Mouse (Mus musculus): Measurements from ENCODE around the gene Midn. TPM values are rescaled to one million over a fixed set of nuclear protein-coding genes. Genes with fewer than 3 reads are reported as not detected.
A peak's percentile ranks its signal among the peaks of the same experiment; 100 is the strongest.

Gene Midn
- polyA plus RNA-seq, 1 experiment from 2014 or later: 32.6 TPM

DNA sequence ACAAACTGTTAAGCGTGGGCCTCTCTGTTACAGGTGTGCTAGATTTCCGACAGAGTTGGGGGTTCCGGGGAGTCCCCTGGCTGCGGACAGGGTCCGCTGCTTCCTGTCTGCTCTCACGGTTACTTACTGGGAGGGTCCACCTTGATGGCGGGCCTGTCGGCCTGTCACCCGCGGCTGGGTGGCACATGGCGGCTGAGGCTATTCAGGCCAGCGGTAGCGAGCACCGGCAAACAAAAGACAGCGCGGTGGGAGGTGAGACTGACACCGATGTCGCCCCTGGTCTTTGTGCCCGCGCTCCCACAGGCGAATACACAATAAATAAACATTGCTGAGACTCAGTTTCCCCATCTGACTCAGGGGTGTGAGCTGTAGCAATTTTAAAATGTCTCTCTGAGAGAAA lies 41.9 kb downstream of the Midn start:
- WGBS: 10% methylated on average over 21 of the region's 21 CpGs
- H3K27me3 ChIP-seq (ENCODE audit: insufficient read depth, low read length): peaks cover 31% of the 10 kb centered on the region
- no peak for ATAC-seq (ENCODE audit: insufficient read depth)

DNA sequence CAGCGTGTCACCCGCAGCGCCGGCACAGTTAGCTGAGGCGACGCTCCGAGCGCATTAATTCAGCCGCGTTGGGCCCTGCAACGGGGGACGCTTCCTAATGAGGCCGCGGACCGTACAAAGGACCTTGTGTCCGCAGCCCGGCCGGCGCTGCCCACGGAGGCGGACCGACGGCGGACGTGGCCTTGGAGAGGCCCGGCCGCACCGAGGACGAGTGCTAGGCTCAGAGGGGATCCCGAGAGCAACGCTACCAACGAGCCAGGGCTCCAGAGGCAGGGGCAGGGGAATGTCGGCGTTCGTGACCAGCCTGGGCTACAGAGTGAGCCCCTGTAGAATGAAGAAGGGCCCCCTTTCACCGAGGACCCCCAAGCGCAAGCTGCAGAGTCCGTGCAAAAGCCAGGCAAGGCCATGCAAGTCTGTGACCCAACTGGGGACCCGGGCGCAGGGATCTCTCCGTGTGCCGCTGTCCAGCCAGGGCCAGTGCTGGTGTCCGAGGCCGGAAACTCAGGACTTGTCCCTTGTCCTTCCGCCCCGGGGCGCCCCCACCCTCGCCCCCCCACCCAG lies 42.5 kb downstream of the Midn start:
- peaks cover 26% of the 10 kb centered on the region for H3K36me3 ChIP-seq (ENCODE audit: insufficient read depth)
- peak overlapping the region; percentile 42 for H3K4me3 ChIP-seq (ENCODE audit: low read depth, low read length)
- H3K27me3 ChIP-seq (ENCODE audit: insufficient read depth, low read length): peaks cover 31% of the 10 kb centered on the region
- H3K4me1 ChIP-seq (ENCODE audit: insufficient read depth): no peaks in the 10 kb centered on the region
- under 1% methylated on average over 46 of the region's 48 CpGs for WGBS
- peak; percentile 63 for DNase-seq
- H3K9me3 ChIP-seq (ENCODE audit: low read depth, low read length): no peaks in the 10 kb centered on the region
- H3K9ac ChIP-seq: peak overlapping the region; percentile 44
- peak overlapping the region; percentile 71 for H3K4me2 ChIP-seq
- peak; percentile 51 for ATAC-seq (ENCODE audit: insufficient read depth)
- no peak for TF ChIP-seq CTCF (IDR thresholded peaks at IDR 0.05; ENCODE audit: low read depth)
- H3K27ac ChIP-seq (ENCODE audit: low read depth): no peak overlapping the region

More for the DNA sequence above, 41.9 kb downstream of the Midn start:
- Histone ChIP-seq H3K36me3 (ENCODE audit: insufficient read depth) (peaks cover 26% of the 10 kb centered on the region), H3K4me3 (ENCODE audit: low read depth, low read length) (peak overlapping the region; percentile 42), H3K9ac (peak overlapping the region; percentile 44; the same call in 1 of the 2 replicates), H3K4me2 (peak overlapping the region; percentile 71), H3K9me3 (ENCODE audit: low read depth, low read length) (no peaks in the 10 kb centered on the region), H3K4me1 (ENCODE audit: insufficient read depth) (no peaks in the 10 kb centered on the region), H3K27ac (ENCODE audit: low read depth) (no peak overlapping the region)
- no peak for TF ChIP-seq CTCF (IDR thresholded peaks at IDR 0.05; ENCODE audit: low read depth)
- DNase-seq: no peak

- no peaks in the 10 kb centered on the region for H3K9me3 ChIP-seq (ENCODE audit: low read depth, low read length)
- no peak overlapping the region for H3K4me2 ChIP-seq
- no peak overlapping the region for H3K27ac ChIP-seq (ENCODE audit: low read depth)
- no peaks in the 10 kb centered on the region for H3K4me1 ChIP-seq (ENCODE audit: insufficient read depth)
- no peak overlapping the region for H3K9ac ChIP-seq
- TF ChIP-seq CTCF (IDR thresholded peaks at IDR 0.05; ENCODE audit: low read depth): no peak
- 76% methylated on average over 6 of the region's 6 CpGs for WGBS
- peaks cover 25% of the 10 kb centered on the region for H3K27me3 ChIP-seq (ENCODE audit: insufficient read depth, low read length)
- DNase-seq (no peak), ATAC-seq (ENCODE audit: insufficient read depth) (no peak)
- no peak overlapping the region for H3K4me3 ChIP-seq (ENCODE audit: low read depth, low read length)
- peaks cover 2% of the 10 kb centered on the region for H3K36me3 ChIP-seq (ENCODE audit: insufficient read depth)
These were observed 45.9 kb downstream of the Midn start for GRCm38 (mm10) chr10:80193976-80194375.

GRCm38 (mm10) chr10:80194441-80194840 lies 46.4 kb downstream of the Midn start:
- Histone ChIP-seq H3K4me2 (no peak overlapping the region), H3K4me1 (ENCODE audit: insufficient read depth) (no peaks in the 10 kb centered on the region), H3K9ac (no peak overlapping the region), H3K27ac (ENCODE audit: low read depth) (no peak overlapping the region), H3K9me3 (ENCODE audit: low read depth, low read length) (no peaks in the 10 kb centered on the region), H3K4me3 (ENCODE audit: low read depth, low read length) (no peak overlapping the region), H3K27me3 (ENCODE audit: insufficient read depth, low read length) (peaks cover 22% of the 10 kb centered on the region), H3K36me3 (ENCODE audit: insufficient read depth) (no peaks in the 10 kb centered on the region)
- WGBS: 59% methylated on average over 8 of the region's 8 CpGs
- ATAC-seq (ENCODE audit: insufficient read depth): no peak
- TF ChIP-seq CTCF (IDR thresholded peaks at IDR 0.05; ENCODE audit: low read depth): no peak
- no peak for DNase-seq

- Histone ChIP-seq H3K27ac (ENCODE audit: low read depth) (no peak overlapping the region), H3K4me1 (ENCODE audit: insufficient read depth) (no peaks in the 10 kb centered on the region), H3K9ac (no peak overlapping the region), H3K27me3 (ENCODE audit: insufficient read depth, low read length) (peaks cover 5% of the 10 kb centered on the region; the same call in 1 of the 2 replicates), H3K36me3 (ENCODE audit: insufficient read depth) (no peaks in the 10 kb centered on the region), H3K4me3 (ENCODE audit: low read depth, low read length) (no peak overlapping the region), H3K4me2 (no peak overlapping the region), H3K9me3 (ENCODE audit: low read depth, low read length) (no peaks in the 10 kb centered on the region)
- 86% methylated on average over 1 of the region's 1 CpGs for WGBS
- TF ChIP-seq CTCF (IDR thresholded peaks at IDR 0.05; ENCODE audit: low read depth): no peak
- ATAC-seq (ENCODE audit: insufficient read depth): no peak
- peak; percentile 48 for DNase-seq
These were observed 48.1 kb downstream of the Midn start for GRCm38 (mm10) chr10:80196167-80196566.

DNA sequence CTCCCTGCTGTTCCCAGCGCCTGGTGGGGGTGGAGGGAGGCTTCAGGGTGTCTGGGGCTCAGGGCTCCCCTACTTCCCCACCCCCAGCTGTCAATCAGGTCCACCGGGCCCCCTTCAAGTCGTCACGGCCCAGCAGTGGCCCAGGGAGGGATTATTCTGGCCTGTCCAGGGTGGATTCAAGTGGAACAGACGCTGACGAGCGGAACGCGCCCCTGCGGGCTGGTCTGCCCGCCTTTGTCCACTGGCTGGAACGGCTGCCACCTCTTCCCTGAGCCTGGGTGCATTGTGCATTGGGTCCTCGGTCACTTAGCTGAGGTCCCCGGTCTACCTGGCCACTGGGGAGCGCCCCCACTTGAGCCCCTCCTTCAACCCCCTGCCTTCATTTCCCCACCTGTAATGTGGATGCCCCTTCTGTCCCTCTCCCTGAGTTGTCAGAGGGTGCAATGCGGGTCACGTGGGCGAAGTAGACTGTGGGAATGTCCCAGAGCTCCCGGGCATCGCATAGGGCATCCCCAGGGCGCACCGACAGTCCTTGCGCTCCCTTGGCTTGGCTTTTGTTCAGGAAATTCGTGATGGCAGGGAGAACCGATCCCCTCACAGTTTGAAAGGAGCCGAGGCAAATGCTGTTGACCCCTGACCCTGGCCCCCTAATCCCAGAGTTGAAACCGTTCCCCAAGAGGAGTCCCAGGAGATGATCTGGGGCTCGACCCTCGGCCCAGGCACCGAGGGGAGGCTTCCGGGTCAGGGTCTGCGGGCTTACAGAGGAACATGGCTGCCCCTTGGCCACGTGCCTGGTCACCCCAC lies 48.9 kb downstream of the Midn start:
- H3K4me3 ChIP-seq (ENCODE audit: low read depth, low read length): no peak overlapping the region
- DNase-seq: no peak
- H3K27ac ChIP-seq (ENCODE audit: low read depth): no peak overlapping the region
- H3K9me3 ChIP-seq (ENCODE audit: low read depth, low read length): no peaks in the 10 kb centered on the region
- no peak for ATAC-seq (ENCODE audit: insufficient read depth)
- no peaks in the 10 kb centered on the region for H3K27me3 ChIP-seq (ENCODE audit: insufficient read depth, low read length)
- WGBS: 71% methylated on average over 33 of the region's 33 CpGs
- H3K4me2 ChIP-seq: no peak overlapping the region
- H3K9ac ChIP-seq: no peak overlapping the region
- no peak for TF ChIP-seq CTCF (IDR thresholded peaks at IDR 0.05; ENCODE audit: low read depth)
- no peaks in the 10 kb centered on the region for H3K36me3 ChIP-seq (ENCODE audit: insufficient read depth)
- no peaks in the 10 kb centered on the region for H3K4me1 ChIP-seq (ENCODE audit: insufficient read depth)

DNA sequence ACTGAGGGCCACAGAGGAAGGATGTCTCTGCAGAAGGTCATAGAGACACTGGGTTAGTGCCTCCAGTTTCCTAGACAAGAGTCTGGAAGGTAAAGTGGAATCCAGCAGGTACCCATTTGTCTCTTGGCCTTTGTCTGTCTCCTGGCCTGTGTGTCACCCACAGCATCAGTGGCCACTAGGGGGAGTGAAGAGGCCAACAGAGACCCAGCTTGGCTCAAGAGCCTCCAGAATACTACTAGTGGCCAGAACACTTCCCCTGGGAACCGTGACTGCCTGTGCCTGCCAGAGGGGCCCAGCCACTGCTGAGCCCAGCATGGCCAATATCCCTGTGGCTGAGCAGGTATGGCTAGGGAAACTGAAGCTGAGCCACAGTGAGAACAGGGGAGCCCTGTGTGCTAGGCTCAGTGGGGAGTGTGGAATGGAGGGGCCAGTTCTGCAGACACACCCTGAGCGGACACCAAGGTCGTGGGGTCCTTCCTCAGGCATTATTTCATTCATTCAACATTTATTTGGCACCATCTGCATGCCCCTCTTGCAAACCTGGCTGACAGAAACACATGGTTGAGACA lies 51.5 kb downstream of the Midn start:
- no peak overlapping the region for H3K27ac ChIP-seq (ENCODE audit: low read depth)
- ATAC-seq (ENCODE audit: insufficient read depth) (peak; percentile 83), DNase-seq (peak; percentile 94)
- no peak overlapping the region for H3K4me2 ChIP-seq
- H3K4me1 ChIP-seq (ENCODE audit: insufficient read depth): no peaks in the 10 kb centered on the region
- no peak overlapping the region for H3K9ac ChIP-seq
- no peaks in the 10 kb centered on the region for H3K9me3 ChIP-seq (ENCODE audit: low read depth, low read length)
- TF ChIP-seq CTCF (IDR thresholded peaks at IDR 0.05; ENCODE audit: low read depth): peak; percentile 96
- H3K36me3 ChIP-seq (ENCODE audit: insufficient read depth): no peaks in the 10 kb centered on the region
- no peak overlapping the region for H3K4me3 ChIP-seq (ENCODE audit: low read depth, low read length)
- H3K27me3 ChIP-seq (ENCODE audit: insufficient read depth, low read length): no peaks in the 10 kb centered on the region
- 57% methylated on average over 3 of the region's 3 CpGs for WGBS
